Mouse (Mus musculus) regulatory T cell (primary cell): ENCODE data around the gene Adarb2.

Source experiments
- in situ Hi-C: fragments of 300-600 bp; cut with MboI, MseI; formaldehyde crosslinking; loops from one replicate; pipeline ENCODE4 v1.15.1; 2025; ENCODE audit warnings: high pct_unique_total_duplicates

Adarb2 gene

DNA sequence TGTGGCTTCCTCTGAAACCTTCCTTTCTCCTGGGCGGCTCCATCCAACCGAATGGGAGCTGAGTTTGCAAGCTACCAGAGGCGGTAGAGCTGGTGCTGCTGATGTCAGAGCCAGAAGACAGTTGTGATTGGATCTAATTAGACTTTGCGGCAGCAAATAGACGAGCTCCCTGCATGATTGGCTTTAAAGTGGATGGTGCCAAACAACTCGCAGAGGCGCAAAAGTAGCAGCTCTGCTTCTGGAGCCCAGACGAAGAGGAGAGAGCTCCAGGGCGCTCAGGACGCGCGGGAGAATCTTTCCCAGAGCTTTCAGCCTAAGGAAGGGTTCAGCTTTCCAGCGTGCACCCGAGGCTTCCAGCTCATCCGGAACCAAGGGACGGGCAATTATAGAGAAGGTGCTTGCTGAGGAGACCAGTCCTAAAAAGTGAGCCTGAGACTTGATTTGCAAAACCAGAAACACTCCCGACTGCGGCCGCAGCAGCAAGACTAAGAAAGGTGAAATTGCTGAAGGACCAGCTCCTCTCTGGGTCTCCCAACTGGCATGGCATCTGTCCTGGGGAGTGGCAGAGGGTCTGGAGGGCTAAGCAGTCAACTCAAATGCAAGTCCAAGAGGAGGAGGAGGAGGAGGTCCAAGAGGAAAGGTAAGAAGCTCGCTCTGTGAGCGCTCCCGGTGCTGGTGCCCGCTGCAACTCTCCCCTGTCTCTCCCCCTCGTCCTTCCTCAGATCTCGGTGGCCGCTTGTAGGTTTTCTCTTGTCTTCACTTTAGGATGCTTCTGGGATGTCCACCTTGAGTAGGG lies at the start of gene Adarb2:
Adarb2 (plus strand) TSS at position 186 of the 796 bp plus-strand sequence.
- in situ Hi-C loops: no loop called here

DNA sequence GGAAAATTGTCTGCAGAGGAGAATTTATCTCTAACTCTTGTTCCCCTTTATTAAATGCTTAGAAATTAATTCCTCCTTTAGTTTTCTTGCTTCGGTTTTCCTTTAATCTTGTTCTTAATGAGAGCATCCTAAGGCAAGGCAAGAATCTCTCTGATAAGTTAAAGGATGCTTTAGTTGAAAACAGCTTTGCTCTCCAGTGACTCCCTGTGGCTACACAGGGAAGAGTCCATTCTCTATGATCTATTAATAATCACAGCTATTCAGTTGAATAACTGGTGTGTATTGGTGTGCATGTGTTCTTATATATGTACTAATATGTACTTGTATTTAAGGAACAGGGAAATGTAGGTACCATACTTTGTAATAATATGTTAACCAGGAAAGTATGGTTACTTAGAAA lies 28.9 kb upstream of the Adarb2 start:
- in situ Hi-C loops: no loop called here

DNA sequence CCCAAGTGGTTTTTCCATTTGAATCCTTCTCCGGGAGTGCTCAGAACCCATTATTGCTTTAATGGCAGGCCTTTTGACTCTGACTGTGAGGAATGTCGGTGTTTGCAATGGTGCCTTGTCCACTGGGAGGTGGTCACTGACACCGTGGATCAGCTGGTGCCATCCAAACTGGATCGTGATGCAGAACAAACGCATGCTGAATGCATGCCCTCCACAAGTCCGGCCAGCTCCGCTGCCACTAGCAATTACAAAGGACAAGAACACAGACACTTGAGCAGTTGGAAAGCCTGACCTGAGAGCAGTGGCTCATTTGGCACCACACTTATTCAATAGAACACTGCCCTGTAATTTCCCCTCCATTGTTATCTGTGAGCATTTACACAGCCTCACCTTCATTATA lies 10.7 kb upstream of the Adarb2 start:
- in situ Hi-C loops: no loop called here

DNA sequence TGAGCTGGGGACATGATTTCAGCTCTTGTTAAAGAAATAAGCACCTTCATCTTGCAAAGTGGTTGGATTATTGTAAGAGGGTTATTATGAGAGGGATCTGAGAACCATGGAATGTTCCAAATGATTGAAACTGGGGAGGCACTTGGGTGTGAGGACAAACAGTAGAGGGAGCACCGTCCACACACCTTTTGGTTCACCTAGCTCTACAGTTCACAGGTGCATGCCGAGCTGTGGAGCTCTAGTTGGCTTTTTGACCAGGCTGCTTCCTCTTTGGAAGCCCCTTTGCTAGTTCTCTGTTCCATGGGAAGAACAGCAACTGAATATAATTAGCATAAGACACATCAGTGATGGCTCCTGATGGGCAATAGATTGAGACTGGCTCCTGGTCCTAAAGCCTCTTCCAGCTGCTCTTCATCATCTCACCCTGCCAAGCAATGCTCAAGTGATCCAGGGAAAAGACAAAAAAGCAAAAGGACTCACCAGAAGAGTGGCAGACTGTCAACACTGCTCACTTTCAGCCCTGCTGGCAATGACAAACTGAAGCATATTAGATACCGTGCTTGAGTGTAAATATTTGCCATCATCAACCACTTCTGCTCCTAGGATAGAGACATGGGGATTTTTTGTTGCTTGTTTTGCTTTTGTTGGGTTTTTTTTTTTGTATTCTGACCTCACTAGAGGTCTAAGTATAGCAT lies 3.3 kb upstream of the Adarb2 start:
- in situ Hi-C loops: no loop called here

DNA sequence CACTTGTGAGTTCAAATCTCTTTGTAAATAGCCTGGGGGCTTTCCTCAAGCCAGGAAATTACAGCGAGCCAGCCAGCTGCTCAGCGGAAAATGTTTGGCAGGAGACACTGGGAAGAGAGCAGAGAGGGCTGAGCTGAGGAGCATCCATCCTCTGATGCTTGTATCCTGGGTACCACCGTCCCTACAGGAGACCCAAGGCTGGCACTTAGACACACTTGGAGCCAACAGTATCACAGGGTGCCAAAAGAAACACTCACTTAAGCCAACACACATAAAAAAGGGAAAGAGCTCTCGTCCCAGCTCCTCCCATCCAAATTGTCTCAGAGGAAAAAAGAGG lies 779 bp downstream of the Adarb2 start:
- in situ Hi-C loops: no loop called here

DNA sequence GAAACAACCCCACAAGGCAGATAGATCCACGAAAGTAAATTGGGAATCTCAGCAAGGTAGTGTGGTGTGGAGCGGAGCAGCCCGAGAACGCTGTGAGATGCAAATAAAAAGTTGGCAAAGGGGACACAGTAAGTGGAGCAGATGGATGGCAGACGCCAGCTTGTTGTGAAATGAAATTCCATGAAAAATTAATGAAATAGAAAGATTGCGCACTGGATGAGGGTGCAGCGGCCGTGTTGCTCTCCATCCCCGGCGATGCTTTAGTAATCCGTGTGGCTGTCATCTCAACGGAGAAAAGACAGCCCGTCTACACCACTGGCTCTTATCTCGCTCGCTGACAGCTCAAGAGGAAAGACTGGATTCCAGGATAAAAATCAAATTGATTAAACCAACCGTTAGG lies 4.7 kb downstream of the Adarb2 start:
- in situ Hi-C loops: no loop called here

DNA sequence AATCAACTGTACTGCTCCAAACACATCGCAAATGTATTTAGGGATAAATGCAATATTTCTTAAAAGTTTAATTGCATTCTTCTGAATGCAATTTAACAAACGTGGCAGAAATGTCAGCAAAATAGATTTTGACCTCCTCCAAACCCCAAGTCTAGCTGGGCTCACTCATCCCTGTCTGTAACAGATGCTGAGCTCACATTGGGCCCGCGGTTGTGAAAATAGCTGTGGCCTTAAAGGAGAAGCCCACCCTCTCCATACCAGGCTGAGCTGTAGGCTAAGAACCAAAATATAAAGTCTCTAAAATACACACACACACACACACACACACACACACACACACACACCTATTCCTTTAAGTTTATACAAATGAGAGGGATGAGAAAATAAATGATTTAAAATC lies 8.1 kb downstream of the Adarb2 start:
- in situ Hi-C loops: no loop called here

DNA sequence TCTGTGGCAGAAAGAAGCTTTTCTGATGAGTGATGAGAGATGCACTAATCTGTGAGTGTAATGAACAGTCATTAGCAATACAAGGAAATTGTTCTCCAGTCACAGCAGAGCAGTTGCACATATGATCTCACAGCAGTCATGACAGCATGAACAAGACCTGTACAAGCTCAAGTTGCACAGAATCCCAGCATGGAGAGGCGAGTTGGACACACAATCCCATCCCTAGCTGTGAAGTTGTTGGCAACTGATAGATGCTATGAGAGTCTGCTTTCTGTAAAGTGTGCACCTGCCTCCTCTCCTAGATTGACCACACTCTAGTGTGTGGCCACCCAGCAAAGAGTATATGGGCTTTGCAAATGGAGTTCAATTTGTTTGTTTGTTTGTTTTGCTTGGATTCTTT lies 36.2 kb downstream of the Adarb2 start:
- in situ Hi-C loops: no loop called here

DNA sequence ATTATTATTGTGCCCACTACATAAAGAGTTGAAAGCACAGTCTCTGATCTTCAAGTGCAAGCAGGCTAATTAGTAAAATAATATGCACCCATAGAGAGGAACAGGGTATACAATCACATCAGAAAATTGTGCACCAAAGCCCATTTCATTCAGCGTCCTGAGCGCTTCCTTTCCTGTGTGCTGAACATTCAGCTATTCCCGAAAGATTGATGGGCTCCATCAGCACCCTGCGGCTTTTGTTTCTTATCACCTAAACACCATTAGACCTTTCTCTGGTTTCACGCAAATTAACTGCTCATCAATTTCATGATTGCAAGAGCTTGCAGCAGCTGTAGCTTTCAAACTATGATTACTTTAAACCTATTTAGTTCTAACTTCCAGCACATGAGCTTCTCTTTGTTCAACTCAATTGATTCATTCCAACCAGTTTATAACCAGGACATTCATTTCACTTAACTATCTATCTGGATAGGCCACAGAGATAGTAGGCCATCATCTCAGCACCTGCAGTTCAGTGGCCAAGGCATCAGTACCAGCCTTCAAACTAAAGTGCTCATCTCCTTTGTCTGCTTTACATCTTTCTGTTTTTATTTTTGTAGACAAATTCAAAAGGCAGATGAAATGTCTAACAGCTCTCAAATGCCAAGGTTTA lies 45.5 kb downstream of the Adarb2 start:
- in situ Hi-C loops: loop anchor here (5.0 kb wide), 1 partner anchor 764 kb away; no protein-coding TSS in a partner anchor

DNA sequence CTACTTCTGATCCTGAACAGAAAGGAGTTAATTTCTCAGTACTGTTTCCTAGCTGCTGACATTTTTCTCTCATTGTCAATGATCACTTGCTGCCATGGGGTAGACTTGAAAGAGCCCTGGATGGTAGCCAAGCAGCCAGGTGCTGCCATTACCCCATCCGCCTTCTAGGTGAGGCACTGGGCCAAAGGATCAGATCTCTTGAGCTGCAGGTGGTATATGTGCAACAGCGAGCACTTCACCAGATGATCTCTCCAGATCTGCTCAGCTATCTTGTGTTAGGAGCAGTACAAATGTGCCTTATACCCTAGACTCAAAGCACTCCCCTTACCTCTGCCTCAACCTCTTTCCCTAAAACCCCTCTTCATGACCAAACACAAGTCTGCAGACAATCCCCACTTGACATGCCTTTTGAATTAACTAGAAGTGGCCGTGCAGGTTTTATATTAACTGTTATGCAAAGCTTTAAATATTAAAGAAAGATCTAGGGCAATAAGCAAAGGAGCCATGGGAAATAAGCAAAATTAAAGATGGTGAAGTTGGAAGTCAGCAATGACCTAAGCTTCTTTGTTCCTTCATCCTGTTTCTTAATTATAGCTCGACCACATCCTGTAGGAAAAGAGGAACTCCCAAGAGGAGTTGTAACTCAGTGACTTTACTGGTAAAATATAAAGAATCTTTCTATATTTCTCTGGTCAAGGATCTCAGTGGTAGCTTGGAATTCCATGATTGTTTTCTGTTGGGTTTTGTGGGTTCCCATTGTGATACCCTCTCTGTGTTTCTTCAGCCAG lies 69.7 kb downstream of the Adarb2 start:
- in situ Hi-C loops: no loop called here

DNA sequence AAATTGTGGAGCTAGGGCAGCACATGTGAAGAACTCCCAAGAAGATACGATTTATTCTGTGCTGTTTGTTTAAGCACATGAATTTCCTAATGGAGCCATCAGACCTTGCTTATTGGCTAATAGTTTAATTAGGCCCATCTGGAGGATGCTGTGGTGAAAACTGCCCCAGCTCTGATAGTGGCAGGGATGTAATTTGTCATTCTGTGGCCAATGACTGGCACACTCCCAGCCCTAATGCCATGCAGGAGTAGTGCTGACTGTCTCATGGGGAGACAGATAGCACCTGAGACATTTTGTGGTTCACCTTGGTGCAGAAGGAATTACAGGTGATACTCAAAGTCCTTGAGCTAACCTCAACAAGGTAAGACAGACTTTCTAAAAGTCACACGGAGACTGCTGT lies 80.5 kb downstream of the Adarb2 start:
- in situ Hi-C loops: no loop called here

DNA sequence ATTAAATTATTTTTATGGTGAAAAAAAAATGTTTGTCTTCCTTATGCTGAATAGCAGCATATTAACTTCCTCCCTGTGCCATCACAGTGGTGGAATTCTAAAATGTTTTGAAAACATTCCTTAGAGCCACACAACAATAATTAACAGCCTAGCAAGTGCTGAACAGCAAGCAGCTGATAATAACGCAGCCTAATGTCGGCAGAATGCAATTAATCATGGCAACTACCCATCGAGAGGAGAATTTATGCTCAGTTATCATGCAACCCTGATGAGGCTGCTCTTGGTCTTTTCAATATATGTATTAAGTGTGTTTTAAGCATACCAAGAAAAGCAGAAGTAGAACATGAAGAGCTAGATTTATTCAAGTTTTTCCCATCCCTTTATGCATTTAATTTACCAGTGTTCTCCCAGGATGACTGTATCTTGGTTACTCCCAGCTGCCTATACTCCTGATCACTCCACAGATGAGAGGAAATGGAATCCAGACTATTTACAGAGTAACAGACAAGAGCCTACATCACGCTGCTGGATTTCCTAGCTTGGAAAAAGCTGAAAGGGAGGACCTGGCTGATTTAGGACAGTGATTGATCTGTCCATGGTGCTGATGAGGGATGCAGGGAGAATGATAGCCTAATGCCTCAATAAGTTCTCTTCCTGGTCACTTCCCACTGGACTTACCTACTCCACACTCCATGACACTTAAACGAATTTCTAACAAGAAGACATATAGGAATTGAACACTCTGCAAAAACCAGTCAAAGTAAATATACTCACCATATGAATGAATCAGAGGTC lies 113.9 kb downstream of the Adarb2 start:
- in situ Hi-C loops: no loop called here

DNA sequence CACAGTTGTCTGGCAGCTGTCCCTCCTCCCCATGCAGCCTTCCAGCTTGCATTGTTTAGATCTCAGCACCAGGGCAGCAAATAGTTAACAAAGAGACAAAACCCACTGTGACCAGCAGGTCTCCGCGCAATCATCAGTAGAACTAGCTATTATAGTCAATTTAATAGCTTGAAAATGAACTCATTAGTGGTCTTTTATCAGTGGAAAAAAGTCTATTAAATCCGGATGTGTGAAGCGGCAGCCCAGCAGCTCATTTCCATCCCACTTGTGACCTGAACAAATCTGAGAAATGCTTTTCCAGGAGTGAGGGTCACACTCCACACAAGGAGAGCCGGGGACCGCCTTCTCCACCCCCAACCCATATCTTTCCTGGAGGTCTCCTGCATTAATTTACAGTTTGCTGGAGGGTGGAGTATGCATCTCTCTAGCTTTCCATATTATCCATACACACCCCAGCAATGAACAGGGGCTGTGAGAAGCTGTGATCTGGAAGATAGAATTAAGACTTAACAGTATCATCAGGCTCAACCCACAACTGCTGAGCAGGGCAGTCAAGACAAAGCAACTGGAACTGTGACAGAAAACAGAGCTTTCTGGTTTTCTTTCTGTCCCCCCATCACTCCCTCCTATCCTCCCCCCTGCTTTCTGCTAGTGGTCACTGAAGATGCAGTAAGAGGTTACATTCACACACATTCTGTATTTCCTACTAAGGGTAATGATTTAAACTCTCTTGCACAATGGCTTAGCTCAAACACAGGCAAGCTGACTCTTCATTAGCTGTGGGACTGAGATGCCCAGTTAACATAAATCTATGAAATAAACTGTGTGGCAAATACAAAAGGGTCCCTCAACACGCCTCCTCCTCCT lies 131.2 kb downstream of the Adarb2 start:
- in situ Hi-C loops: no loop called here

DNA sequence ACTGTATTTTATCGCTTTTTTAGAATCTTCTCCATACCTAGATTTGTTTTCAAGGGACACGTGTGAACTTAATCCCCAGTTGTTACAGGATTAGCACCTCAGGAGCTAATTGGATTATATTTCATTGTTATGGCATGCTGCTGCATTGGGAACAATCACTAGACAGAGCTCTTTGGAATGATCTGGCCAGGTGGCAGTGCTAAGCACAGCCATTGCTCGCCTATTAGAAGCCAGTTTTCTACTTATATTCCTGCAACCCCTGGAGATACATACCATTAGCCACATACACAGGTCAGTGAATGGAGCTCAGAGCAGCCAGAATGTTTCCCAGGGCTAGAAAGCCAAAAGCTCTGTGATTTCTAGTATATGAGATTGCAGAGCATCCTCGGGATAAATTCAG lies 131.9 kb downstream of the Adarb2 start:
- in situ Hi-C loops: no loop called here

DNA sequence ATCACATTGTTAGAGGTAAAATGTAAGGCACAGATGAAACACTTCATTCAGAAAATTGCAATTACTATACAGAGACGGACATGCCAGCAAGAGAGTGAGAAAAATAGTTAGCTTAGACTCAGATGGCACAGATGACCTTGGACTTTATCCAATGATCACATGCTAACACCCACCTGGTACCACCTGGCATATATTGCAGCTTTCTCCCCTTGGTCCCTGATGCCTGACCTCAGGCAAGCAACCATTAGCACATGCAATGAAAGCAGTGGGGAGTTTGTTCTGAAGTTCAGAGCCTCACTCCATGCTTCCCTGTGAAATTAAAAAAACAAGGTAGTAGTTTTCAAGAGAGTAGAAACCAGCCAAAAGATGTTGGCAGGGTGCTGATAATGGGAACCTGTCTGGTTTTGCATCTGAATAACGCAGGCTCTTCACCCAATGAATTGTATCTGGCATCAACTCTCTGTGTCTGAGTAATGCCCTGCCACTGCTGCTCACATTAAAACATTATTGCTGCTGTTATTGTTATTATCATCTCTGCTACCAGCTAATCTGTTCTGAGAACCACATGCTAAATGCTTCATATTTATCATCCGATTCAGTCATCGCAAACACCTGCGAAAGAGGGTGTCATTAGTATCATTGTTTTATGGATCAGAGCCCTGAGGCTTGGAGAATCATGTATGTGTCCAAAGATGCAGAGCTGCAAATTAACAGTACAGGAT lies 138.6 kb downstream of the Adarb2 start:
- in situ Hi-C loops: no loop called here

DNA sequence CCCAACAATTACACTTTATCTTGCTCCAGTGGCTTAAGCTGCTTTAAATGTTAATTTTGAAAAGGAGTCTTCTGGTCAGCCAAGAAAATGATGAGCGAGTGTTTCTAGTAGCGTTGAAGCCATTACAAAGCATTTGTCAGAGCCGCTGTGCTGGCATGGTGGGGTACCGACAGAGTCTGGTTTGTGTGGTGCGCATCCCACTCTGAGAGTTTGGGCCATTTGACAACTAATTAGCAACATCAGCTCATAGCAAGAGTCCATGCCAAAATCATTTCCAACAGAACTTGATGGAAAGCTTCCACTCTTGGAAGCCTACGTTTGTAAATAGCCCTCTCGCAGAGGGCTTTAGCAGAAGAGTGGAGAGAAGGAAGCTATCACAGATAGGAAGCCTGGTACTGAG lies 144.5 kb downstream of the Adarb2 start:
- in situ Hi-C loops: no loop called here

DNA sequence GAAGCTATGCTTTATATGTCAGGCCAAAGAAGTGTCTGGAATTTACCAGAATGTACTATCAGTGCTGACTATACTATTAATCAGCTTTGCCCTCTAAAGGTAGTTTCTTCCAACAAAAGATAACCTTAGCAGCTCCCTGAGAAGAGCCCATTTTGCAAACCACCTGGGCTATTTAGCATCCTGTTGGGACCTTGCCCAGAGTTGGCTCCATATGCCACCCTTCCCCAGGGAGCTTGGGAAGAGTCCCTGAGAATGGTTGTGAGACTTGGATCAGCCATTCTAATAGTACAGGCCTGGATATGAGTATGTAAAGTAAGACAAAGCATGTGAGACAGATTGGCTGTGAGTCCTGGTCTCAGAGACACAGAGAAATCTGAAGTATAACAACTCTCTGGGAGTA lies 149.7 kb downstream of the Adarb2 start:
- in situ Hi-C loops: loop anchor here (25.0 kb wide), 1 partner anchor 685 kb away; no protein-coding TSS in a partner anchor

DNA sequence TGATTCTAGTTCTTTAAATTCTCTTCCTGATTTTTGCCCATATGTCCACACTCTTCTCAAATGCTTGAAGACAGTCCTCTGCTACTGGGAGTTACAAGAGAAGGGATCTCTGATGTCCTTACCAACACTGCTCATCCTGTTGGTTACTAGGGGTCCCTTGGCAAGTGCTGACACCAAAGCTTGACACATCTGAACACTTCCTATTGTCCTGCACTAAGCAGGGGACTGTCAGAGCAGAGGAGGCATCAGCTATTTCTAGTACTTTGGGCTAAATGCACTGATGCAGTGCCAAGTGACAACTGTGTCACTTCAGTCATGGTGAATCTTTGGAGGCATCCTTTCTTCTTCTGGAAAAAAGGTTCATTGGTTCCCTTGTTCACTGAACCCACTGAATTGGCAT lies 150.3 kb downstream of the Adarb2 start:
- in situ Hi-C loops: loop anchor here (25.0 kb wide), 1 partner anchor 684 kb away; no protein-coding TSS in a partner anchor

DNA sequence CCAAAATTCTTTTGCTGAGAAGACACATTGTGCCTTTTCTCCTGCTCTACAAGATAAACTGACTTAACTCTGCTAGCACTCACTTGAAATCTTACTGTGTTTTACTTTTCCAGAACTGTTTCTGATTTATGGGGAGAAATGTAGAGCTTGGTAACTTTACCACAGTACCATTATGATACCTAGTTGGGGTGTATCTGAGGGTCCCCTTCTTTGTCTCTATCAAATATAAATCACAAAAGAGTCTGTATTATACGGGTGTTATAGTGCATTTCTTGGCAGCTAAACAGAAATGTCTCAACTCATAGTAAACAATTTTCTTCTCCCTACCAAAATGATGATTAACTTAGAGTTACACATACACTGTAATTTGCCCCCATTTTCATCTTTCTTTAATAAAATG lies 162.9 kb downstream of the Adarb2 start:
- in situ Hi-C loops: loop anchor here (25.0 kb wide), 1 partner anchor 672 kb away; no protein-coding TSS in a partner anchor
